Mouse (Mus musculus): ENCODE data around the gene Vars.

DNA sequence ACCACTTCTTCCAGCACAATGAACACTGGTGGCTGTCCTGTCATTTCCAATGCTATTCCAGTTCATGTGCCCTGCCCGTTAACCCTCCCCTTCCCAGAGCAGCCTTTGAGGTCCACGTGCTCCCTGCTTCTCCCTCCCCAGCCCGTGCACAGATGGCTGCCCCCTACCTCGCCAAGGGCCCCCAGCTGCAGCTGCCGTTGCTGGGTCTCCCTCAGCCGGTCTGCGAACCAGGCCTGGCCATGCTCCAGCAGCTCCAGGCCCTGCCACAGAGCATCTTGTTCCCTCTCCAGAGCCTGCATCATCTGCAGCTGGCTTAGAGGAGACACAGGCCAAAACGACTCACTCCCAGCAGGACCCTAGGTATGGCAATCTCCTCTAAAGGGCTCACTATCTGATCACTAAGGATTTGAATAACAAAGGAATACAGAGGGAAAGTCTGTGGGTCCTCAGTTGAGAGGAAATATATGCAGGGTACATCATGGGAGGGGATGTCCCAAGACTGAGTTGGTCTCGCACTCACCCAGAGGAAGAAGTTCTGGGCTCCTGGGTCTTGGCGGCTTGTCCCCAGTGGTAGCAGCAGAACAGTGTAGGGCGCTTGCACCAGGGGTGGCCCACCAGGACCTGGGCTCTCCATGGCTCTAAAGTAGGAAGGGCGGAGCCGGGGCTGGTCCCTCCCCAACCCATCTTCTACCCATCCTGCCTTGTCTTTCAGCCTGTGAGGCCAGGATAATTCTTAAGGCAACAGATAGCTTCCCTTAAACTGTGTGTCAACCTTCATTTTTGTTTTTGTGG lies 26.7 kb downstream of the Vars start, which contains the start of gene Sapcd1:
- no peak for TF ChIP-seq TAL1 (conservative IDR thresholded peaks at IDR 0.05; ENCODE audit: low read depth, low read length)
- no peak for TF ChIP-seq GATA1 (IDR thresholded peaks at IDR 0.05; ENCODE audit: borderline replicate concordance, low read length)
- no peak for TF ChIP-seq CTCF (IDR thresholded peaks at IDR 0.05; ENCODE audit: low read depth, low read length)
- no peak for TF ChIP-seq POLR2AphosphoS5 (IDR thresholded peaks at IDR 0.05; ENCODE audit: insufficient replicate concordance, low read depth, low read length)
